Mouse (Mus musculus): ENCODE results near the gene Cd247.

GRCm38 (mm10) chr1:165874645-165875044 is 86.2 kb downstream of the Cd247 start:
- TF ChIP-seq CTCF (IDR thresholded peaks at IDR 0.05; ENCODE audit: low read depth) (no peak), EP300 (IDR thresholded peaks at IDR 0.05; ENCODE audit: low read depth) (no peak)

All from liver, embryonic 14.5 days (tissue).